Mouse (Mus musculus) brain, embryonic 14.5 days (tissue): Measurements from ENCODE around the gene BC025446.
"Not testable (repeated sequence)": the region's sequence is repeated elsewhere in the genome, so short reads cannot be mapped to it uniquely, and the experiment has no call there.

Source experiments
- CTCF ChIP-seq: fragments of 200-500 bp; IDR thresholded peaks from 2 replicates; pipeline ENCODE4 v1.5.1; 2012; ENCODE audit warnings: inconsistent platforms, mild to moderate bottlenecking, moderate library complexity, borderline replicate concordance; ENCODE audit not compliant: insufficient read depth, insufficient read length; ENCODE audit errors: extremely low read depth
- POLR2A ChIP-seq: fragments of 200-500 bp; IDR thresholded peaks from 2 replicates; pipeline ENCODE4 v1.6.1; 2012; ENCODE audit warnings: mild to moderate bottlenecking, inconsistent platforms, borderline replicate concordance; ENCODE audit not compliant: poor library complexity, insufficient read depth, insufficient read length, severe bottlenecking; ENCODE audit errors: extremely low read depth

DNA sequence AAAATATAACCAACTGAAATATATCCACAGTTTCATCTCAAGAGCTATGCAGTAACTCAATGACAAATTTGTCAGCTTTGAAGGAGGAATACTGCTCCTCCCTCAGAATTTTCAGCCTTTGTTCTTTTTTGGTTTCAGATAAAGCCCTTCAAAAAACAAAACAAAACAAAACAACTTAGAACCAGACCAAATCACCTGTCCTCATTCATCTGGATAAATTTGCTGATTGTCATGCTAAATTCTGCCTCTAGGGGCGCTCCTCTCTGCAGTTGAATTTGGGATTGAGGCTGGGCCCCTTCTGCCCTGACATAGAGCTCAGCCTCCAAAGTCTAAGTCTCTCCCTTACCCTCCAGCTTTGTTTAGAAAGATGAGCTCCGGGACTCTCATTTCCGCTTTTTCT is 25.6 kb upstream of the BC025446 start:
- TF ChIP-seq POLR2A, CTCF: not testable (repeated sequence)
